Comparison of ENCODE assay signal across 7 mouse cellular contexts in the genomic region with DNA sequence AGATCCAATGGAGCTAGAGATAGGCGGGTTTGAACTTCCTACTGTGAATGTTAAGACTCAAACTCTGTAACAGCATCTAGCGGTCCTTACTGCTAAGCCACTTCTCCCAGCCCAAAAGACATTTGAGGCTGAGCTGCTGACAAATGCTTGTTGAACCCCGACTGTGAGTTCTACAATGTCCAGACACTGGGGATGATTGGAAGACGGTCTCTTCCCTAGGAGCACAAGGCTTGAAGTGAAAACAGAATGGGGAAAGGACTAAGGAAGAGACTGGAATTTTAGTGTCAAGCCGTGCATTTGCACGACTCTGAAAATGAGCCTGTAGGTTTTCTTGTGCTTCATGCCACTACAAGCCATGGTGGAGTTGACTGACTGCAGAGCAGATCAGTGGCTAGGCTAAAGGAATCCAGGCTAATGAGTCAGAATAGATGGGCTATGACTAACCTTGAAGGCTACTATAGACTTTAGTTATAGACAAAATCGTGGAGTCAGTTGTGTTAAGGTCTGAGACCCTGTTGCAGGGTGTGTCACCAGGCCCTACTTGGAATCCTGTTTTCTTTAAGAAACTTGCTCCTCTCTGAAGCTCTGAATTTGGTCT. TPM values are rescaled to one million over a fixed set of nuclear protein-coding genes. Genes with fewer than 3 reads are reported as not detected.
DNase-seq lines count a peak whose midpoint lies in the region; ATAC-seq and TF ChIP-seq lines count a peak whose summit lies in the region.

No protein-coding gene starts in this region.

- H3K4me1 ChIP-seq in lung, adult 2 months (ENCODE audit: control insufficient read depth, insufficient read depth, low read length) = 0 out of 2 replicates have a peak, but pooled peaks cover 3% of the 10 kb centered on the region
- peaks cover 24% of the 10 kb centered on the region for H3K4me1 ChIP-seq in embryonic facial prominence, embryonic 15.5 days
- H3K4me1 ChIP-seq in intestine, postnatal 0 days (replicated peaks; ENCODE audit: control insufficient read depth, insufficient read depth, low read length) = peaks cover 3% of the 10 kb centered on the region; the same call in 1 of the 2 replicates
- H3K4me1 ChIP-seq in neural tube, embryonic 15.5 days = peaks cover 31% of the 10 kb centered on the region

- H3K9ac ChIP-seq in embryonic facial prominence, embryonic 15.5 days = no peak overlapping the region
- H3K9ac ChIP-seq in intestine, postnatal 0 days (ENCODE audit: low read depth, low read length) = no peak overlapping the region
- peak overlapping the region; percentile 48; the same call in 1 of the 2 replicates for H3K9ac ChIP-seq in neural tube, embryonic 15.5 days (replicated peaks)

- no peak for TF ChIP-seq POLR2A in lung, adult 2 months (IDR thresholded peaks at IDR 0.05; ENCODE audit: borderline replicate concordance, extremely low read depth, low read depth, low read length)

- H3K27ac ChIP-seq in embryonic facial prominence, embryonic 15.5 days (replicated peaks) = no peak overlapping the region
- no peak overlapping the region for H3K27ac ChIP-seq in intestine, postnatal 0 days (ENCODE audit: low read depth, low read length)
- peak overlapping the region; percentile 41; the same call in 1 of the 2 replicates for H3K27ac ChIP-seq in neural tube, embryonic 15.5 days (replicated peaks)

- DNase-seq in lung, adult 2 months = no peak
- DNase-seq in lung, adult 18-20 months = no peak
- DNase-seq in layer of hippocampus, adult 9-10 months (ENCODE audit: low spot score) = no peak
- DNase-seq in left cerebral cortex, adult 11 months (ENCODE audit: low spot score) = no peak

- H3K36me3 ChIP-seq in embryonic facial prominence, embryonic 15.5 days = peaks cover 26% of the 10 kb centered on the region
- H3K36me3 ChIP-seq in intestine, postnatal 0 days (ENCODE audit: control insufficient read depth, insufficient read depth) = peaks cover 20% of the 10 kb centered on the region; the same call in 1 of the 2 replicates
- peaks cover 19% of the 10 kb centered on the region for H3K36me3 ChIP-seq in neural tube, embryonic 15.5 days

- H3K9me3 ChIP-seq in embryonic facial prominence, embryonic 15.5 days (replicated peaks) = no peaks in the 10 kb centered on the region
- no peaks in the 10 kb centered on the region for H3K9me3 ChIP-seq in intestine, postnatal 0 days (ENCODE audit: control insufficient read depth)
- H3K9me3 ChIP-seq in neural tube, embryonic 15.5 days (replicated peaks) = no peaks in the 10 kb centered on the region

- no peaks in the 10 kb centered on the region for H3K27me3 ChIP-seq in embryonic facial prominence, embryonic 15.5 days
- H3K27me3 ChIP-seq in intestine, postnatal 0 days (replicated peaks; ENCODE audit: control insufficient read depth, insufficient read depth, low read length) = no peaks in the 10 kb centered on the region
- H3K27me3 ChIP-seq in neural tube, embryonic 15.5 days (replicated peaks) = no peaks in the 10 kb centered on the region

- TF ChIP-seq CTCF in lung, adult 2 months (IDR thresholded peaks at IDR 0.05; ENCODE audit: insufficient read depth, low read length) = no peak
- no peak for TF ChIP-seq CTCF in intestine, postnatal 0 days (IDR thresholded peaks at IDR 0.05; ENCODE audit: low read depth)

- no peak for ATAC-seq in embryonic facial prominence, embryonic 15.5 days (ENCODE audit: insufficient number of reproducible peaks, low FRiP score, low TSS enrichment, low read depth)
- no peak for ATAC-seq in intestine, postnatal 0 days
- ATAC-seq in neural tube, embryonic 15.5 days (ENCODE audit: low FRiP score) = no peak

- 59% methylated on average over 7 of the region's 7 CpGs for WGBS in lung, adult 2 months
- WGBS in embryonic facial prominence, embryonic 15.5 days = 63% methylated on average over 7 of the region's 7 CpGs
- 63% methylated on average over 7 of the region's 7 CpGs for WGBS in intestine, postnatal 0 days
- WGBS in neural tube, embryonic 15.5 days = 60% methylated on average over 7 of the region's 7 CpGs

- peak overlapping the region; percentile 61 for H3K4me2 ChIP-seq in embryonic facial prominence, embryonic 15.5 days (replicated peaks)
- peak overlapping the region; percentile 79 for H3K4me2 ChIP-seq in intestine, postnatal 0 days (replicated peaks; ENCODE audit: low read depth)
- H3K4me2 ChIP-seq in neural tube, embryonic 15.5 days = peak overlapping the region; percentile 76

- H3K4me3 ChIP-seq in lung, adult 2 months (replicated peaks; ENCODE audit: extremely low read depth, low read depth, low read length) = peak overlapping the region; percentile 45
- H3K4me3 ChIP-seq in embryonic facial prominence, embryonic 15.5 days (replicated peaks) = peak overlapping the region; percentile 81
- H3K4me3 ChIP-seq in intestine, postnatal 0 days (ENCODE audit: low read depth, low read length) = peak overlapping the region; percentile 89
- H3K4me3 ChIP-seq in neural tube, embryonic 15.5 days (replicated peaks) = peak overlapping the region; percentile 92

RNA-seq across cellular contexts. Expression of a gene that starts 0.6 kb away (rescaled TPM):
- polyA plus RNA-seq in lung, adult 2 months (2012; rRNA removed) = 6.5 and 7.7 TPM in 2 replicates
- 49.9 and 58.1 TPM in 2 replicates for polyA plus RNA-seq in embryonic facial prominence, embryonic 15.5 days (2015; fragmentation: Nextera tagmentation; extraction: Ambion mirVana)
- 22.6 and 23.5 TPM in 2 replicates for polyA plus RNA-seq in intestine, postnatal 0 days (2015; fragmentation: Nextera tagmentation; extraction: Ambion mirVana)
- 70.7 and 81.3 TPM in 2 replicates for polyA plus RNA-seq in neural tube, embryonic 15.5 days (2015; fragmentation: Nextera tagmentation; extraction: Ambion mirVana)

RNA-seq across cellular contexts. Expression of a gene that starts 36.7 kb away (rescaled TPM):
- polyA plus RNA-seq in lung, adult 2 months (2012; rRNA removed) = 1.1 and 2.3 TPM in 2 replicates
- 1.9 and 2.4 TPM in 2 replicates for polyA plus RNA-seq in embryonic facial prominence, embryonic 15.5 days (2015; fragmentation: Nextera tagmentation; extraction: Ambion mirVana)
- polyA plus RNA-seq in intestine, postnatal 0 days (2015; fragmentation: Nextera tagmentation; extraction: Ambion mirVana) = 1.3 and 1.5 TPM in 2 replicates
- polyA plus RNA-seq in neural tube, embryonic 15.5 days (2015; fragmentation: Nextera tagmentation; extraction: Ambion mirVana) = 2.7 and 2.9 TPM in 2 replicates

RNA-seq across cellular contexts. Expression of a gene that starts 36.9 kb away (rescaled TPM):
- polyA plus RNA-seq in lung, adult 2 months (2012; rRNA removed) = 6.9 and 8.0 TPM in 2 replicates
- polyA plus RNA-seq in embryonic facial prominence, embryonic 15.5 days (2015; fragmentation: Nextera tagmentation; extraction: Ambion mirVana) = 11.5 and 14.2 TPM in 2 replicates
- polyA plus RNA-seq in intestine, postnatal 0 days (2015; fragmentation: Nextera tagmentation; extraction: Ambion mirVana) = 3.6 and 3.9 TPM in 2 replicates
- 4.7 and 7.2 TPM in 2 replicates for polyA plus RNA-seq in neural tube, embryonic 15.5 days (2015; fragmentation: Nextera tagmentation; extraction: Ambion mirVana)

RNA-seq across cellular contexts. Expression of a gene that starts 40.8 kb away (rescaled TPM):
- polyA plus RNA-seq in lung, adult 2 months (2012; rRNA removed) = 143 and 190 TPM in 2 replicates
- polyA plus RNA-seq in embryonic facial prominence, embryonic 15.5 days (2015; fragmentation: Nextera tagmentation; extraction: Ambion mirVana) = 0.57 and 0.58 TPM in 2 replicates
- 0.33 and 0.64 TPM in 2 replicates for polyA plus RNA-seq in intestine, postnatal 0 days (2015; fragmentation: Nextera tagmentation; extraction: Ambion mirVana)
- polyA plus RNA-seq in neural tube, embryonic 15.5 days (2015; fragmentation: Nextera tagmentation; extraction: Ambion mirVana) = 5.1 and 5.5 TPM in 2 replicates

RNA-seq across cellular contexts. Expression of a gene that starts 46.2 kb away (rescaled TPM):
- 28.1 and 42.2 TPM in 2 replicates for polyA plus RNA-seq in lung, adult 2 months (2012; rRNA removed)
- 68.6 and 72.0 TPM in 2 replicates for polyA plus RNA-seq in embryonic facial prominence, embryonic 15.5 days (2015; fragmentation: Nextera tagmentation; extraction: Ambion mirVana)
- polyA plus RNA-seq in intestine, postnatal 0 days (2015; fragmentation: Nextera tagmentation; extraction: Ambion mirVana) = 75.0 and 89.9 TPM in 2 replicates
- 76.2 and 81.4 TPM in 2 replicates for polyA plus RNA-seq in neural tube, embryonic 15.5 days (2015; fragmentation: Nextera tagmentation; extraction: Ambion mirVana)
